Mouse (Mus musculus) megakaryocyte progenitor cell, adult 5-6 weeks (primary cell): ENCODE measurements around the gene Nemf. TPM values are rescaled to one million over a fixed set of nuclear protein-coding genes. Genes with fewer than 3 reads are reported as not detected.

ENCODE experiments used
- ATAC-seq: replicated peaks from 2 replicates; pipeline ENCODE4 v1.8.0; 2016; ENCODE audit warnings: mild to moderate bottlenecking, moderate TSS enrichment, inconsistent platforms; ENCODE audit not compliant: poor library complexity
- total RNA-seq, 2 experiments: library from RNA; stranded (forward) in 1 of 2; stranded (reverse) in 1 of 2; fragments of 157-497, 149-512 nt in 1 of 2; fragments of 200-1000 nt in 1 of 2; gene quantifications; 2 replicates each; pipeline versions ENCODE4 v1.2.3 to v1.2.4; 2015 to 2017

Gene Nemf
- total RNA-seq, 2 experiments from 2014 or later = 76.9 to 80.0 TPM

DNA sequence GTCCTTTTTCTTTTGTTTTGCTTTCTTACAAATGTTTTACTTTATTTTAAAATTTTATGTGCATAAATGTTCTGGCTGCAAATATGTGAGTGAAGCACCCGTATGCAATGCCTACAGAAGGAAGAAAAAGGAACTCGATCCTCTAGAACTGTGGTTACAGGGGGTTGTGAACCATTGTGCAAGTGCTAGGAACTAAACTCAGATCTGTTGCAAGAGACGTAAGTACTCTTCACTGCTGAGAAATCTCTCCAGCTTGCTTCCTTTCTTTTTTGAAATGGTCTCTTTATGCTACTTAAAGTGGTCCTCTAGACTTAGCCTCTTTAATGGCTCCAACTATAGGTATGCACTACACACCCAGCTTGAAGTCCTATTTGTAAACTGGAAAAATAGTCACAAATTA lies 25.8 kb downstream of the Nemf start:
- peak; percentile 91 for ATAC-seq

DNA sequence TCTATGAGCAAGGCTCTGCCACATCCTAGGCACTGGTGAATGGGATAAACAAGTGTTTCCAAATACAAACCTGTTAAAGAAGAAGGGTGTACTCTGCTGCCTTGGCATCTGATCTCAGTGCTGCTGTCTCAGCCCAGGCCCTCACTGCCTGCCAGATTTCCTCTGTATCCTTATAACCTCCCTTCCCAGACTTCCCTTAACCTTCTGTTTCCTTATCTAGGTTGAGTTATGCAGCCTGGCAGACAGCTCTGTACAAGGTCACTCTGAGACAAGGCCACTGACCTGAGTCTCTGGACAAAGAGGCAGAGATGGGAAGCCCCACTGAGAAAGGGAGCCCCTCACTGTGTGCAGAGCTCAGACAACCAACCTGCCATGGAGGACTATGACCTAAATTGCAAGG lies 38.5 kb downstream of the Nemf start:
- ATAC-seq = no peak

DNA sequence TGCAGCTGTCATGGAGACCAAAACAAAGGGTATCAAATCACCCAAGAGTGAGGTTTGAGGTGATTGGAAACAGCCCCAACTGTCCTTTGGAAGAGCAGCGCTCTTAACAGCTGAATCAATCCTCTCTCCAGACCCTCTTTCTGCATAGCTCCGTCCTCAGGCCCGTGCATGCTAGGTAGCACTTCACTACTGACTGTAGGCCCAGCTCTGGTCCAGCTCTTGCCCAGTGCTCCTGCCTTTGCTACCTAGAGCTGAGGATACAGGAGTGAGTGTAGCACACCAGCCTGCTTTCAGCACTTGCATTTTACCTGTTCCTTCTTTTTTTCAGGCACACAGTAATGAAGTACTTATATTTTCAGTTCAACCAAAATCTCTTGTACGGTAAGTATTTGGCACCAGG lies 47.3 kb downstream of the Nemf start:
- no peak for ATAC-seq

DNA sequence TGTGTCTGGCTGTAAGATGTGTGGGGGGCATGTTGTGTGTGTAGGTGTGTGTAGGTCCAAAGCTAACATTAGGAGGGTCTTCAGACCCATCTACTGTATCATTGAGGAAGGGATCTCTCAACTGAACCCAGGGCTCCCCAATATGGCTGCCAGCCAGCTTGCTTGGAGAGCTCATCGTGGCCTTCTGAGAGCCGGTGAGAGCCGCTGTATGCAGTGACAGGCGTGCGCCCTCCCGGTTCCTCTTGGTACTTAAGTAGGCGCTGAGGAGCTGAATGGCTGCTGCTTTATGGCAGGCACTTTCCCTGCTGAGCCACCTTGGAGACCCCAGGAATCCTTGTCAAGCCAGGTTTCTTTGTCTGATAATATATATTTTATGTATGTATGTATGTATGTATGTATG lies 50.6 kb downstream of the Nemf start:
- ATAC-seq = no peak

DNA sequence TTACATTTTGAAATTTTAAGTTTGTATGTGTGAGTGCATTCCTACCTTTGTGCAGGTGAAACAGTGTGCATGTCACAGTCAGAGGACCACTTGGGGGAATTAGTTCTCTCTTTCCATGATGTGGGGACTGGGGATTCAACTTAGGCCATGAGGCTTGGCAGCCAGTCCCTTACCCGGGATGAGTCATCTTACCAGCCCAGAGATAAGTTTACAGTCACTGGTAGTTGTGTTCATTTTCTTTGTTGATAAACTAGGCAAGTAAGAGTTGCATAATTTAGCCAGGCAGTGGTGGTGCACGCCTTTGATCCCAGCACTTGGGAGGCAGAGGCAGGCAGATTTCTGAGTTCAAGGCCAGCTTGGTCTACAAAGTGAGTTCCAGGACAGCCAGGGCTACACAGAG lies 52.9 kb downstream of the Nemf start:
- no peak for ATAC-seq

DNA sequence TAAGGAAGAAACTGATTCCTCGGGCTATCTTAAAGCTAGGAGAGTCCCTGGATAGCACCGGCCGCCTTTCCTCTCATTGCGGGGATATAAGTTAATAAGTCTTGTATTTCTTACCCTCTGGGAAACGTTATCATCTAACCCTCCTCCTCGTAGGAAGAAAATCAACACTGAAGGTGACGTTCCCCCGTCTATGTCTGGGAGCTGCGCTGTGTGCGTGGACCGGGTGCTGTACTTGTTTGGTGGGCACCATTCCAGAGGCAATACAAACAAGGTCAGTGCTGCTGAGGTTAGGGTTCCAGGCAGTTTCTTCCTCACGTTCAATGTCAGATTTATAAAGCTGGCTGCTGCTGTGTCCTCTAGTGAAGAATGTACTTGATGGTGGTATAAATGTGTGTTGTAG lies 54.8 kb downstream of the Nemf start:
- ATAC-seq = no peak

DNA sequence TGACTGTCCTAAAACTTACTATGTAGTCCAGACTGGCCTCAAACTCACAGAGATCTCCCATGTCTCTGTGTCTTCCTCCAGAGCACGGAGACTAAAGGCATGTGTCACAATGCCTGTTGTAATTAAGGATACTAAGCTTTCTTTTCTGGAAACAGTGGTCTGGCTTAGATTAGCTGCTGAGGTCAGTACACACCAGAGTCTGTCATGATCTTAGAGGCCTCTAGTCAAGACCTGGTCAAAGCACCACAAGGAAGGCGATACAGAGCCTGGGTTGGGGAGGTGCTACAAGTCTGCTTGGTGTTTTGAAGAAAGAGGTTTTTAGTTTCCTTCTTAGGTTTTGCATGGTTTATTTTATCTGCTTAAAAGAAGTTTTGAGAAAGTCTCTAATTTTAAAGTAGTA lies 56.6 kb downstream of the Nemf start:
- no peak for ATAC-seq

DNA sequence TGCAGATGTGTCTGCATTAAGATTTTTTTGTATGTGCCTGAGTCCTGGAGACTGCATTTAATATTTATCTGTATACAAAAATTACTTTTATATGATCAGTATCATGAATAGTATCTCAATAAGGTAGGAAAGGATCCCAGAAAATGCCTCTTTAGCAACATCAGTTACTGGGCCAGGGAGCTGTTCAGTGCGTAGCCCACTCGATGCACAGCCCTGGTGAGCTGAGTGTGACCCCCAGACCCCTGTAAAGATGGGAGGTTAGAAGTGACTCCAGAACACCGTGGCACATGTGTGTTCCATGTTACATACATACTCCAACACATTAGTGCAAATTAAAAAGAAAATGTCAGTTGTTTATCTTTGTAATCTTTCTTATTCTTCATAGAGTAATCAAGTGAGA lies 57.1 kb downstream of the Nemf start:
- ATAC-seq = no peak

DNA sequence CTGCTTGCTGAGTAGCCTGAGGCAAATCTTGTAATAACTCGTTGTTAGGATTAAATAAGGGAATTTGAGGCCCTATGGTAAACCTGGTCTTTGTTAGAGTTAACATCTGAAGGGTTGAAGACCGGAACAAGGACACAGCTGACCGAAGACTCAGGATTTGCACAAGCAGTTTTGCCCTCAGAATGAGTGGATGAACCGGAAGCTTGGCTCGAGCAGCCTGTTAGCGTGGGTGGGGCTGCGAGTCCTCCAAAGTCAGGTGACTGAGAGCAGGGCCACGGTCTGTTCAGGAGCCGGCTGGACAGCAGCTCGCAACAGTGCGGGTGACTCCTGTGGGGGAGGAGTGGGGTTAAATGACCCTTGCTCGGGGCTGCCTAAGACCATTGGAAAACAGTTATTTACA lies 57.7 kb downstream of the Nemf start:
- ATAC-seq = no peak

DNA sequence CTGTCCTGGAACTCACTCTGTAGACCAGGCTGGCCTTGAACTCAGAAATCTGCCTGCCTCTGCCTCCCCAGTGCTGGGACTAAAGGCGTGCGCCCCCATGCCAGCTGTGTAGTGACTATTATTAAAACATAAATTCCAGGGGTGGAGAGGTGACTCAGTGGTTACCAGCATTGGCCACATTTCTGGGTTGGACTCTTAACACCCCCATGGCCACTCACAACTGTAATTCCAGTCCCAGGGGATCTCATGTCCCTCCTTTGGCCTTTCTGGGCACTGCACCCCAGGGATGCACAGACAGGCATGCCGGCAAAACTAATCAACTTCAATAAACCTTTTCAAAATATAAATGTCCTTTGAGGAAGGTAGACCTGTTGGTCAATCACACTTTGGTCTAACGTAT lies 58.7 kb downstream of the Nemf start:
- no peak for ATAC-seq

DNA sequence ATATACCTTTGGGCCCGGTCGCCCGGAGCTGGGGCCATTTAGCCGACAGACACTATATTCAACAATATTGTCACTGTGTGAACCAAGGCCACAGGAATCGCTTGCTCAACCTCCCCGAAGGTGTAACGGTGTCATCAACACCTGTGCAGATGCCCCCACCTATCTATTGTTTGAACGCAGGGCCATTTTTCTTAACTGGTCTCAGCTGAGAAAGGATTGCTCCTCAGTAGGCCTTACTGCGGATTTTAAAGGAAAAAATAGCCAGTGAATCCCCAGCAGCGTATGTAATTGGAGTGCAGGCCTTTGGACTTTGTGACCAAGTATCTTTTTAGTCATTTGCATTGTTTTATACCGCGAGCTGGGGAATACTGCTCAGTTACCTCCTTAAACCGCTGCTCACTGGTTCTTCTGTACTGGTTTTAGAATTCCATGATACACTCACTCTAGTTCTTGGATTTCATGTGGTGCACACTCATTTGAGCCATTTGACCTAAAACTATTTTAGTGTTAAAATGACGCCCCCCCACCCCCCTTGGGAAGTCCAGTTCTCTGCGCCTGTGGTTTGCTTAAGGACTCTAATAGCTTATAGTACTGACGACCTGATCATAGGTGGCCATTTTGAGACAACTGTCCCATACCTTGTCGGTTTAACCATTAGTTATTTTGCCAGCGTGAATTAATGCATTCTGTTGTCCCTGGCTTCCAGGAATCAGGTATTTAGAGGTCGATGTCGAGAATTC lies 59.4 kb downstream of the Nemf start:
- ATAC-seq = no peak

DNA sequence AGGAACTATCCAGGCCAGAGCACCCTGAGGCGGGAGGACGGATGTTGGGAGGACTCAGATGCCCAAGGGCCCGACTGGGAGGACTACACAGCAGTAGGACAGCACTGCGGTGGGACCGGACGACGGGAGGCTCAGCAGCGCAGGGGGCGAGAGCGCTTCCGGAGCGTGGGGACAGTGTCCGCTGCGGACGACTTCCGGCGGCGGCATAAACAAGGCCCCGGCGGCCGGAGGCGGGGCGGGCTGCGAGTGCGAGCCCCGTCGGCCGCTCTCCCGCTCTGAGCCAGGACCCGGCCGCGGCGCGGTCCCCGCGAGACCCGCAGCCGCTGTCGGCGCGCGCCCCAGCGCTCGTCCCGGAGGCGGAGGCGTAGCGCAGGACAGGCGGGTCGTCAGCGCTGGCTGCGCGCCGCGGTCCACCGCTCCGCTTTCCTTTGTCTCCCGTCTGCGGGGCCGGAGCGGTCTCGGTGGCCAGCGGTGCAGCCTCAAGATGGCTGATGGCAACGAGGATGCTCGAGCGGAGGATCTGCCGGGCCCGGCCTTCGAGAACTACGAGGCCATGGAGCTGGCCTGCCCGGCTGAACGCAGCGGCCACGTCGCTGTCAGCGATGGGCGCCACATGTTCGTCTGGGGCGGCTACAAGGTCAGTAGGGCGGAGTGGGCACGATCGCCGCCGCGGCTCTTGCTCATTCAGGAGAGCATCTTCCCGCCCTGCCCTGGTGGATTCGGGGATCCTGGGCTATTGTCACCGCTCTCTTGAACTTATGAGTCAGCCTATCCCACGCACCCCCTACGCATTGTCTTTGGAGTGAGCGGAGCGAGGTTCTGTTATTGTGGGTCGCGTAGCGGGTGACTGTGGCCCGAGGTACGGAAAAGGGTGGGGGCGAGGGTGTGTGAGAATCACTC lies 60.2 kb downstream of the Nemf start, which contains the start of gene Klhdc2:
Gene Klhdc2, plus strand, starts transcription at position 171 of the 900 bp plus-strand sequence.
- peak; percentile 68 for ATAC-seq

DNA sequence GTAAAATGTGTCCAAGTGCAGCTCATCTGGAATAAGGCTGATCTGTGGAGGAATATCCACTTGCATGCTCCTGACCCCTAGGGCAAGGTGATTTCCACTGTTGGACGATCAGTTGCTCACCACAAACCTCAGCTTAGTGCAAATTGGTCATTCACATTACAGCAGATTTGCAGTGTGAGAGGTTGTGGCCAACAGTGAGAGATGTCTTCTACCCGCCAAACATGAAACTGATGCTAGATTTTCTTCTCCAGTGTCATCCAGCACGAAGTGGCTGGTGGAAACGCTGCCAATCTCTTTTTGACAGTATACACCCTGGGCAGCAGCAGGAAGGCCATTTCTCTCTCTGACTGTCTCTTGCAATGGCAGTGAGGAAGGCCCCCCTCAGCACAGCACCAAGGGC lies 61.3 kb downstream of the Nemf start:
- ATAC-seq = no peak

DNA sequence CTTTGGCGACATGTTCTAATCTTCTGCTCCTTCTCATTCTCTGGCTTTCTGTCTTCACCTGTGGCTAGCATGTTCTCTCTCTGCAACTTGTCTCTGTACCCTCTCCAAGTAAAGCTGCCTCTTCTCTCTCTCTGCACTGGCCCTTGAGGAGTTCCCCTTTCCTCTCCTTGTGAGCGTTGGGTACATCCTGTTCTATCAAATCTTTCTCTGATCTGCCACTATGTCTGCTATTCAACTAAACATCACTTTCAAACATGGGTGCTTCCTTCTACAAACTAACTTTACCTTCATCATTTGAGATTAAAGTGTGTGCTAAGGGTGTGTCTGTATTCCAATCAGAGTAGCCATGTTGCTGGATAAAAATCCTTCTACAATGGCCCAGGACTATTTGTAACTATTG lies 62.0 kb downstream of the Nemf start:
- ATAC-seq = no peak

DNA sequence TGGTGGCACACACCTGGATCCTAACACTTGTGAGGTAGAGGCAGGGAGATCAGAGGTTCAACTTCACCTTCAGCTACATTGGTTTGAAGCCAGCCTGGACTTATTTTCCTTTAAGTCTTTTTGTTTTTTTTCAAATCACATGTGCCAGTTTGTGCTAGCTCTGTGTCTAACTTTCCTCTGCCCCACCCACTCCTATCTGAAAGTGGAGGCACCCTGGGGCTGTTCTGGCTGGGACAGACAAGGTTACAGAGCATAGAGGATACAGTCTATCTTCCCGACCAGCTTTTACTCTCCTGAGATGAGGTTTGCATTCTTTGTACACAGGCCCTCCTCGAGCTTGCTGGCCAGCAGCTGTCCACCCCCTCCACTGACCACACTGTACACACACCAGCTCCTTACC lies 63.1 kb downstream of the Nemf start:
- peak; percentile 77 for ATAC-seq

DNA sequence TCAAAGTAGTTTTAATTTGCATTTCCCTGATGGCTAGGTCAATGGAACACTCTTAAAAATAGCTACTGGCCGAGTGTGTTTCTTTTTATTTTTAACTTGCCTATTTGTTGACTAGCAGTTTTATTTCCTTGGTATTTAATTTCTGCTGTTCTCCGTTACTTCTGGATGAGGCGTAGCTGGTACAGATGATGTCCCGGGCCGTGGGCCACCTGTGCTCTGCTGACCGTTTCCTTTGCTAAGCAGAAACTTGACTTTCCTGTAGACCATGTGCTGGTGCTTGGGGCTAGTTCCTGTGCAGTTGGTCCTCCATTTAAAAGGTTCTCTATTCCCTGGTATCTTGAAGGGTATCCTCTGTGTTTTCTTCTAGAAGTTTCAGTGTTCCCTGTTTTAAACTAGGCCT lies 64.6 kb downstream of the Nemf start:
- no peak for ATAC-seq

DNA sequence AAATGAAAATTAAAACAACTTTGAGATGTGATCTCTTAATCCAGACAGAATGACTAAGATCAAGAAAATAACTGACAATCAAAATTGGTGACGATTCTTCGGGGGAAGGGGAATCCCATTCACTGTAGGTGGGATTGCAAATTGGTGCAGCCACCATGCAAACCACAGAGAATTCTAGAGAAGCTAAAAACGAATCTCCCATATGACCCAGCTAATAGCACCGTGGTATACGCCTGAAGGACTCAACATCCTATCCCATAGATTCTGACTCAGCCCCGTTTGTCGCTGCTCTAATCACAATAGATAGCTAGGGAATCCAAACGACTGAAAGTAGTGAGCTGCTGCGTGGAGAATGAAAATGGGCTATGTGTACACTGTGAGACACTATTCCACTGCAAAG lies 68.3 kb downstream of the Nemf start:
- ATAC-seq = no peak

DNA sequence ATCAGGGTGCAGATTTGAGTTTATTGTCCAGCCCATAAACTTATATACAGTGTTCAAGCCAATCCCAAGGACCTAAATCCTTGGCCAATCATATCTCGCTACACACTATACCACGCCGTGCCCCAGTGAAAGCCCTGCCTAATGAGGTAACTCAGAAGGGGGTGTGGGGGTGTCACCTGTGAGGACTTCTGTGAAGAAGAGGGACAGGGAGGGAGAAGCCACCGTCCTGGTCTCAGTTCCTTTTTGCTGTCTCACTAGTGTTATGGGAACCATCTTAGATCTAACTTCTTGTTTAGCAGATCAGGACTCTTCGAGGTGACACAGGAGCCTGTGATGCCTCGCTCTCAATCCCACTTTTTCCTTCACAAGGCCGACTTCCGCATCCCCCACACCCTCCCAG lies 69.4 kb downstream of the Nemf start:
- ATAC-seq = peak; percentile 48

DNA sequence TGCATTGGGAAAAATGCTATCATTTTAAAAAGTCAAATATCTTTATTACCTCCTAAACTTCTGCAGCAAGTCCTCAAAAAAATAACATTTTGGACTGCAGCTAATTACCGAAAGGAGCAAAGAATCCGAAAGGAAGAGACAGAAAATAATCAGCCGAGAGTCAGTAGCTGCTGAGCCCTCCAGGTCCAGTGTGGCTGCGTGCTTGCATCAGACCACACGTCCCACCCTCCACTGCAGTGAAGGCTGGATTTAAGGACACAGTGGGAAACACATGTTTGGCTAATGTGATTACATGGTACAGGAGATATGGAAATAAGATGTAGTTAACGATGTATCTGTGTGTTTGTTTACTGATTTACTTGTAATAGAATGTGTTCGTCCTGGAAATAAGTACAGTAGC lies 73.8 kb downstream of the Nemf start:
- ATAC-seq = no peak

DNA sequence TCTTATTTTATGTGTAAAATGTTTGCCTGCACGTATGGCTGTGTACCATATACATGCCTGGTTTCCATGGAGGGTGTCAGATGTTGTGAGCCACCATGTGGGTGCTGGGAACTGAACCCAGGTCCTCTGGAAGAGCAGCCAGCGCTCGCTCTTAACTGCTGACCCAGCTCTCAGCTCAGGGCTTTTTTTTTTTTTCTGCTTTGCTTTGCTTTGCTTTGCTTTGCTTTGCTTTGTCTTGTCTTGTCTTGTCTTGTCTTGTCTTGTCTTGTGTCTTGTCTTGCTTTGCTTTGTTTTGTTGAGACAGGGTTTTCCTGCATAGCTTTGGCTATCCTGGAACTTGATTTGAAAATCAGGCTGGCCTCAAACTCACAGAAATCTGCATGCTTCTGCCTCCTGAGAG lies 76.0 kb downstream of the Nemf start:
- ATAC-seq = no peak

DNA sequence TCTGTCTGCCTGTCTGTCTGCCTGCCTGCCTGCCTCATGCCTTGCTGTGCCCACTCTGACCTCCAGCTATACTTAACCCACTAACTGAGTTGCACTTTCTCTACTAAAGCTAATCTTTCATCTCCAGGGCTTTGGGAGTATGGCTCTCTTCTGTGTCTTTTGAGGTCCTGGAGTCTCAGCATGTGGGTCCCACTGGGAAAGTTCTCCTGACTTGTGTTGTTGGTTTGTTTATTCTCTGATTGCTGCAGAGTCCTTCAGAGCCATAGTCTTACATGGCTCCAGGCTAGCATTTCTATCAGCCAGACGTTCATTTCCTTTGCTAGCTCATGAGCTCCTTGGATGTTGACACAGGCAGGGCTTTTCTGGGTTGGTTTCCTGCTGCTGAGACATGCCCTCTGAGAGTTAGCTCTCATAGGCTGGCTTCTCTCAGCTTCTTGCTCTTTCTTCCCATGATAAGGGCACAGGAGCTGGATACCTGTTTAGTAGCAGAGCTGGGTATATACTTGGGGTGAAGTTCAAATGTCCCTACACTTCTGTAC lies 77.0 kb downstream of the Nemf start:
- no peak for ATAC-seq

DNA sequence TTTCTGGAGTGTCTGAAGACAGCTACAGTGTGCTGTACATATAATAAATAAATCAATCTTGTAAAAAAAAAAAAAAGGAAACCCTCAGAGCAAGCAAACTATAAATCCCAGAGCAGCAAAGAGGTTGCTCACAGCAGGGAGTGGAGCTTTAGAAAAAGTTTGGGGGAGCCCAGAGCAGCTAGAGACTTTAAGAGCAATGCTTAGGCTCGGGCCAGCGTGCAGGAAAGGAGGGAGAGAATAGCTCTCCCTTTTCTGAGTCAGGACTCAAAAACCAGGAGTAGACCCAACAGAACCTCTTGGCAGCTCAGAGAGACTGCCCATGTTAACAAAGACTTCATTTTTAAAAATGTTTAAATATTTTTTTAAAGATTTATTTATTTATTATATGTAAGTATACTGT lies 88.0 kb downstream of the Nemf start:
- no peak for ATAC-seq
